Mouse (Mus musculus) hindbrain, embryonic 16.5 days (tissue): ENCODE measurements around the gene Ctdnep1. TPM values are rescaled to one million over a fixed set of nuclear protein-coding genes. Genes with fewer than 3 reads are reported as not detected.

Experiments
- ATAC-seq: fragments of 200-750 bp; cut with Nextera tagmentation; 2 replicates; pipeline ENCODE4 v1.8.0; 2017; ENCODE audit warnings: moderate TSS enrichment, moderate library complexity
- H3K27ac ChIP-seq: fragments of 300-500 bp; sonication (generic); 2 replicates; pipeline ENCODE4 v1.5.1; 2014; ENCODE audit warnings: low read depth, mild to moderate bottlenecking, control low read depth, low read length, moderate library complexity
- H3K27me3 ChIP-seq: fragments of 300-500 bp; sonication (generic); replicated peaks from 2 replicates; pipeline ENCODE4 v1.6.1; 2014; ENCODE audit warnings: low read length; ENCODE audit not compliant: control insufficient read depth, insufficient read depth
- H3K36me3 ChIP-seq: fragments of 300-500 bp; sonication (generic); 2 replicates; pipeline ENCODE4 v1.6.1; 2014; ENCODE audit warnings: mild to moderate bottlenecking, low read length, moderate library complexity, mixed read lengths; ENCODE audit not compliant: control insufficient read depth, insufficient read depth
- H3K4me1 ChIP-seq: fragments of 300-500 bp; sonication (generic); 2 replicates; pipeline ENCODE4 v1.6.1; 2014; ENCODE audit warnings: low read depth, low read length; ENCODE audit not compliant: control insufficient read depth, insufficient read depth
- H3K4me2 ChIP-seq: fragments of 300-500 bp; sonication (generic); 2 replicates; pipeline ENCODE4 v1.6.1; 2014; ENCODE audit warnings: mild to moderate bottlenecking, low read length, control low read depth, moderate library complexity
- H3K4me3 ChIP-seq: fragments of 300-500 bp; sonication (generic); 2 replicates; pipeline ENCODE4 v1.5.1; 2014; ENCODE audit warnings: mild to moderate bottlenecking, low read length, control low read depth, moderate library complexity
- H3K9ac ChIP-seq: fragments of 300-500 bp; sonication (generic); 2 replicates; pipeline ENCODE4 v1.6.1; 2014; ENCODE audit warnings: low read depth, mild to moderate bottlenecking, control low read depth, low read length, moderate library complexity
- H3K9me3 ChIP-seq: fragments of 300-500 bp; sonication (generic); 2 replicates; pipeline ENCODE4 v1.6.1; 2014; ENCODE audit warnings: mild to moderate bottlenecking, low read length, moderate library complexity; ENCODE audit not compliant: control insufficient read depth
- WGBS: fragments of 180-500 bp; shearing (Covaris S2); extraction: QIAGEN DNeasy Blood & Tissue Kit; methylation state at CpG from one replicate; pipeline ENCODE4 v1.1.7; 2014; 5-methylcytosine and 5-hydroxymethylcytosine counted together
- polyA plus RNA-seq: library from polyadenylated mRNA; unstranded; fragments of >200 nt; fragmentation: Nextera tagmentation; extraction: Ambion mirVana; gene quantifications from 2 replicates; pipeline ENCODE4 v1.2.1, GENCODE M21; 2015

Ctdnep1 gene
- polyA plus RNA-seq, 1 experiment from 2014 or later, result 26.9 TPM

DNA sequence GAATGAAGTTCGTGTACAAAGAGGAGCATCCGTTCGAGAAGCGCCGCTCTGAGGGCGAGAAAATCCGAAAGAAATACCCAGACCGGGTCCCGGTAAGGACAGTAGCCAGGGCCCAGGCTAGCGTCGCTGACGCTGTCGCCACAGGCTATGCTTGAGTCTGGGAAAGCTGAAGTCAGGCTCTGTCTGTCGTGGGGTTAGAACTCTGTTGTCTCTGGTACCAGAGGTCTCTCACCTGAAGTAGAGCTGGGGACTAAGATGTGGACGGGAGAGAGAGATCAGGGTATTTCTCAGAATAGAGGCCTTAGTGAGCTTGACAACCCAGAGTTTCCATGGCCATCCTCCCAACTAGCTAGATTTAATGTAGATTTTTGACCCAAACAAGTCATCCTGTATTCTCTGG is 10.8 kb downstream of the Ctdnep1 start:
- H3K4me2 ChIP-seq, result peak overlapping the region; percentile 89
- ATAC-seq, result peak; percentile 24
- H3K36me3 ChIP-seq, result peaks cover 35% of the 10 kb centered on the region
- peak overlapping the region; percentile 83 for H3K4me3 ChIP-seq
- 2% methylated on average over 15 of the region's 15 CpGs for WGBS
- H3K4me1 ChIP-seq, result peaks cover 12% of the 10 kb centered on the region
- peak overlapping the region; percentile 96 for H3K27ac ChIP-seq
- peak overlapping the region; percentile 95 for H3K9ac ChIP-seq
- H3K9me3 ChIP-seq, result no peaks in the 10 kb centered on the region
- no peaks in the 10 kb centered on the region for H3K27me3 ChIP-seq

GRCm38 (mm10) chr11:69992396-69992795 is 11.4 kb downstream of the Ctdnep1 start:
- ATAC-seq, result no peak
- no peaks in the 10 kb centered on the region for H3K27me3 ChIP-seq
- no peak overlapping the region for H3K27ac ChIP-seq
- peak overlapping the region; percentile 83 for H3K4me3 ChIP-seq
- H3K9ac ChIP-seq, result peak overlapping the region; percentile 50
- peaks cover 34% of the 10 kb centered on the region for H3K36me3 ChIP-seq
- peaks cover 14% of the 10 kb centered on the region for H3K4me1 ChIP-seq
- WGBS, result 81% methylated on average over 10 of the region's 10 CpGs
- H3K4me2 ChIP-seq, result peak overlapping the region; percentile 89
- no peaks in the 10 kb centered on the region for H3K9me3 ChIP-seq

DNA sequence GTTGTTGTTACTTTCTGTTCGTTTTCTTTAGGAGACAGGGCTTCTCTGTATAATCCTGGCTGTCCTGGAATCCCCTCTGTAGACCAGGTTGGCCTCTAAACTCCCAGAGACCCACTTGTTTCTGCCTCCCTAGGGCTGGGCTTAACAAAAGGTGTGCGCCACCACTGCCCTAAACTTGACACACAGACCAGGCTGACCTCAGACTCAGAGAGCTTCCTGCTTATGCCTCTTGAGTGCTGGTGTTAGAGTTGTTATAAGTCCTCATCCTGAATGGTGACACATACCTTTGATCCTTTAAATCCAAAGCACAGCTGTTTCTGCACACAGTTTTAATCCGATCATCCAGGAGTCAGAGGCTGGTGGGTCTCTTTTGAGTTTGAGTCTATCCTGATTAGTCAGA is 12.0 kb downstream of the Ctdnep1 start:
- no peak for ATAC-seq
- H3K9ac ChIP-seq, result no peak overlapping the region; the same call in 1 of the 2 replicates
- no peaks in the 10 kb centered on the region for H3K9me3 ChIP-seq
- peaks cover 31% of the 10 kb centered on the region for H3K36me3 ChIP-seq
- WGBS, result 91% methylated on average over 3 of the region's 3 CpGs
- no peak overlapping the region for H3K4me3 ChIP-seq
- H3K4me2 ChIP-seq, result peak overlapping the region; percentile 89
- H3K27me3 ChIP-seq, result no peaks in the 10 kb centered on the region
- H3K4me1 ChIP-seq, result peaks cover 19% of the 10 kb centered on the region
- no peak overlapping the region for H3K27ac ChIP-seq

DNA sequence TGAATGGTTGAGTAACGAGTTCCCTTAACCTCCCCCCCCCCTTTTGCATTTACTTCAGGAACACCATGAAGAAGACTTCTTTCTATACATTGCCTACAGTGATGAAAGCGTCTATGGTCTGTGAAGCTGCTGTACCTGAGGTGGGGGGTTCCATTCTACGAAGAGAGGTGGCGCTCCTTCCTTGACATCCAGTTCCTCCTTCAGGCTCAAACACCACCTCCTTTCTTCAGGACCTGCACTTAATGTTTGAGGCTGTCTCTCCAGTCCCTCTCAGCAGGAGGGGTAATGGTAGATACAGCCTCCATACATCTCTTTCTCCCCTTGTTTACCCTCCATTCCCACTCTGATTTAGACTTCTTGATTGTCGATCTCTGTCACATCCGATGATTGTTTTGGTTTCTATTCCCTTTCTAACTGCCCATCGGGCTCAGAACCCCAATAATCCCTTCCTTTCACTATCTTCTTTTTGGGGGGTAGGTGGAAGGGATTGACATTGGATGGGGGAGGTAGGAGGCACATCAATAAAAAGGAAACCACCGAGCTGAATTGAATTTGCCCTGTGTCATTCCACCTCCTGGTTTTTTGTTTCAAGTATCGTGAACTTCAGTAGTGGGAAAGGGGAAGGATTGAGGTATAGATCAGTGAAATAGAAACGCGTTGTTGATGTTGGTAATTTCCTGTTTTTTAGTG is 13.6 kb downstream of the Ctdnep1 start:
- H3K27me3 ChIP-seq, result no peaks in the 10 kb centered on the region
- no peak overlapping the region for H3K4me2 ChIP-seq
- peaks cover 32% of the 10 kb centered on the region for H3K36me3 ChIP-seq
- no peak overlapping the region for H3K27ac ChIP-seq
- H3K9ac ChIP-seq, result no peak overlapping the region
- peaks cover 22% of the 10 kb centered on the region for H3K4me1 ChIP-seq
- no peak overlapping the region for H3K4me3 ChIP-seq
- ATAC-seq, result no peak
- 87% methylated on average over 11 of the region's 11 CpGs for WGBS
- H3K9me3 ChIP-seq, result no peaks in the 10 kb centered on the region

DNA sequence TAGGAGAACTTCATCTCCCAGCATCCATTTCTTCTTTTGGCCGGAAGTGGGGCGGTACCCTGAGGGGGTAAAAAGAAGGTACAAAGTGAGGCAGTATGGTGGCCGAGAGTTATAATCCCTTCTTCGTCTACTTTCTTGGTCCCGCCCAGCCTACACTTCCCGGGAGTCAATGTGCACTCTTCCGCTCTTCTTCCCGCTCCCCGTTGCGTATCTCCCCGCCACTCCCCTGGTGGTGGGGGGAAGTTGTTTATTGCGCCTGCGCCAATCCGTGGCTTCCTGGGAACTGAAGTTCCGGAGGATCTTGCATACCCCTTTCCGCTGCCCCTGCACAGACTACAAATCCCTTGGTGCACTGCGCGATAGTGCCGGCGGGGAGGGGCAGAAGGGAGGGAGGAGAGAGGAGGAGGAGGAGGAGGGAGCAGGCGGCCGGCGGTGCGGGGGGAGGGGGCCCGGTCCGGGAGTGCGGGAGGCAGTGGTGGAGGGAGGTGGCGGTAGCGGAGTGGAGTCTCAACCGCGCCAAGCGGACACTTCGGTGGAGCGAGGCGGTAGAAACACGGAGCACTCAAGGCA is 14.5 kb downstream of the Ctdnep1 start, which contains the start of gene Phf23:
Gene Phf23 (plus strand): TSS at position 387 of the 570 bp plus-strand sequence.
- Histone ChIP-seq H3K4me3 (peak within 1 kb of the TSS; percentile 92), H3K9me3 (no peaks in the 10 kb centered on the region), H3K9ac (peak within 1 kb of the TSS; percentile 94), H3K36me3 (peaks cover 28% of the 10 kb centered on the region), H3K4me1 (peaks cover 21% of the 10 kb centered on the region), H3K4me2 (peak within 1 kb of the TSS; percentile 76), H3K27me3 (no peaks in the 10 kb centered on the region), H3K27ac (peak within 1 kb of the TSS; percentile 96)
- ATAC-seq, result peak; percentile 85
- WGBS, result under 1% methylated on average over 36 of the region's 36 CpGs

- peak overlapping the region; percentile 94 for H3K9ac ChIP-seq
- 0 out of 2 replicates have a peak, but pooled peaks have one; percentile 0 for ATAC-seq
- H3K4me3 ChIP-seq, result peak overlapping the region; percentile 92
- H3K27ac ChIP-seq, result peak overlapping the region; percentile 96
- H3K36me3 ChIP-seq, result peaks cover 28% of the 10 kb centered on the region
- peak overlapping the region; percentile 76 for H3K4me2 ChIP-seq
- peaks cover 22% of the 10 kb centered on the region for H3K4me1 ChIP-seq
- H3K9me3 ChIP-seq, result no peaks in the 10 kb centered on the region
- WGBS, result under 1% methylated on average over 55 of the region's 66 CpGs
- no peaks in the 10 kb centered on the region for H3K27me3 ChIP-seq
Observed at GRCm38 (mm10) chr11:69996161-69997061, 15.5 kb downstream of the Ctdnep1 start.

DNA sequence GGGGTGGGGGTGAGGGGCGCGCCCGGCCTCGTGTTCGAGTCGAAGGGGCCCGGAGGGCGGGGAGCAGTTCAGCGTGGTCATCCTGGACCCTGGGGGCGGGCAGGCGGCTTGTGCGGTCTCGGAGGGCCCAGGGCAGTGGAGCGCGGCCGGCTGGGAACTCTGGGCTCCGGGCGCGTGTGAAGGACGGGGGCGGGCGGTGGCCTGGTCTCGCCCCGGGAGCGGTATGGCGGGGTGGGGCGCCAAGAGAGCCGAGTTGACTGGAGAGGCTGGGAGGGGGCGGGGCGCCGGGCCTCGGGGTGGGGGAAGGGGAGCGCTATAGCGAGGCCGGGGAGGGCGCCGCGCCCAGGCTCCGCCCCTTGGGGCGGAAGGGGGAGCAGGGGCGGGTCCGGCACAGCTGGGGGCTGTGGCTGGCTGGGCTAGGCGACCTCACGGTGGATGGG is 16.1 kb downstream of the Ctdnep1 start:
- H3K27me3 ChIP-seq, result no peaks in the 10 kb centered on the region
- H3K4me3 ChIP-seq, result peak overlapping the region; percentile 92
- peak overlapping the region; percentile 96 for H3K27ac ChIP-seq
- H3K4me1 ChIP-seq, result peaks cover 28% of the 10 kb centered on the region
- H3K9me3 ChIP-seq, result no peaks in the 10 kb centered on the region
- peak overlapping the region; percentile 76 for H3K4me2 ChIP-seq
- under 1% methylated on average over 22 of the region's 44 CpGs for WGBS
- peak; percentile 7; the same call in 1 of the 2 replicates for ATAC-seq
- peaks cover 28% of the 10 kb centered on the region for H3K36me3 ChIP-seq
- peak overlapping the region; percentile 94 for H3K9ac ChIP-seq

DNA sequence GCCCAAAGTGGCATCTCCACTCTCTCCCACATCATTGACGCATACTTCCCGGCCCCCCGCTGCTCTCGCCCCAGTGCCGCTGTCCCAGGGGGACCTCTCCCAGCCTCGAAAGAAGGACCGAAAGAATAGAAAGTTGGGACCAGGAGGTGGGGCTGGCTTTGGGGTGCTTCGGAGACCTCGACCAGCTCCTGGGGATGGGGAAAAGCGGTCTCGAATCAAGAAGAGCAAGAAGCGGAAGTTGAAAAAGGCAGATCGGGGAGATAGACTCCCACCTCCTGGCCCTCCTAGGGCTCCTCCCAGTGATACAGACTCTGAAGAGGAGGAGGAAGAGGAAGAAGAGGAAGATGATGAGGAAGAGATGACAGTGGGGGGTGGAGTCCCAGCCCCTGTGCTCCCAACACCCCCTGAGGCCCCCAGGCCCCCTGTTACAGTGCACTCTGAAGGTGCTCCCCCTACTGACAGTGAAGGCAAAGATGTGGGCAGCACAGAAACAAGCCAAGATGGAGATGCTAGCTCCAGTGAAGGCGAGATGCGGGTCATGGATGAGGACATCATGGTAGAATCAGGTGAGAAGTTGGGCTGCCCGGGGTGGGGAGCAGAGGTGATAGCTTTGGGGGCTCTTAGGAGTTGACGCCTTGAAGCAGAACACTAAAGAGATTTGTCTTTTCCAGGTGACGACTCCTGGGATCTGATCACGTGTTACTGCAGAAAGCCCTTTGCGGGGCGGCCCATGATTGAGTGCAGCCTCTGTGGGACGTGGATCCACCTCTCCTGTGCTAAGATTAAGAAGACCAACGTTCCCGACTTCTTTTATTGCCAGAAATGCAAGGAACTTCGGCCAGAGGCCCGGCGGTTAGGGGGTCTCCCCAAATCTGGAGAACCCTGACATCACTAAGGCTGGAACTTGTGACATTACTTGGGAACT is 17.9 kb downstream of the Ctdnep1 start:
- no peak overlapping the region for H3K9ac ChIP-seq
- H3K27ac ChIP-seq, result no peak overlapping the region
- 92% methylated on average over 27 of the region's 27 CpGs for WGBS
- H3K4me2 ChIP-seq, result no peak overlapping the region
- H3K9me3 ChIP-seq, result no peaks in the 10 kb centered on the region
- no peaks in the 10 kb centered on the region for H3K27me3 ChIP-seq
- ATAC-seq, result no peak
- peaks cover 26% of the 10 kb centered on the region for H3K36me3 ChIP-seq
- peaks cover 34% of the 10 kb centered on the region for H3K4me1 ChIP-seq
- no peak overlapping the region for H3K4me3 ChIP-seq
